Mouse (Mus musculus): ENCODE measurements around the gene Nrip1.

Nrip1 gene

GRCm38 (mm10) chr16:76373671-76374091 is at the start of gene Nrip1:
Gene Nrip1 (minus strand): TSS chr16:76373827.
- peak; percentile 63 to 64 for DNase-seq

GRCm38 (mm10) chr16:76422531-76422930 is 48.9 kb upstream of the Nrip1 start:
- DNase-seq: no peak

- no peak for DNase-seq
Measured at GRCm38 (mm10) chr16:76419849-76420248, 46.2 kb upstream of the Nrip1 start.

GRCm38 (mm10) chr16:76416477-76416876 is 42.9 kb upstream of the Nrip1 start:
- no peak for DNase-seq

- DNase-seq: no peak
Measured at GRCm38 (mm10) chr16:76416060-76416438, 42.4 kb upstream of the Nrip1 start.

- DNase-seq: no peak
Measured at GRCm38 (mm10) chr16:76415407-76416059, 41.9 kb upstream of the Nrip1 start.

- peak in 1 of 2 experiments; percentile 20 for DNase-seq
Measured at GRCm38 (mm10) chr16:76414528-76414927, 40.9 kb upstream of the Nrip1 start.

- peak in 1 of 2 experiments; percentile 10 for DNase-seq
Measured at GRCm38 (mm10) chr16:76413581-76413980, 40.0 kb upstream of the Nrip1 start.

- no peak for DNase-seq
Measured at GRCm38 (mm10) chr16:76409355-76409722, 35.7 kb upstream of the Nrip1 start.

GRCm38 (mm10) chr16:76408696-76409354 is 35.2 kb upstream of the Nrip1 start:
- DNase-seq: no peak

GRCm38 (mm10) chr16:76408241-76408640 is 34.6 kb upstream of the Nrip1 start:
- DNase-seq: no peak

GRCm38 (mm10) chr16:76407321-76407920 is 33.8 kb upstream of the Nrip1 start:
- no peak for DNase-seq

- DNase-seq: no peak
Measured at GRCm38 (mm10) chr16:76406897-76407296, 33.3 kb upstream of the Nrip1 start.

- no peak for DNase-seq
Measured at GRCm38 (mm10) chr16:76406319-76406718, 32.7 kb upstream of the Nrip1 start.

- peak in 1 of 2 experiments; percentile 7 for DNase-seq
Measured at GRCm38 (mm10) chr16:76403305-76403704, 29.7 kb upstream of the Nrip1 start.

- peak in 1 of 2 experiments; percentile 25 for DNase-seq
Measured at GRCm38 (mm10) chr16:76396512-76396911, 22.9 kb upstream of the Nrip1 start.

GRCm38 (mm10) chr16:76393267-76393666 is 19.6 kb upstream of the Nrip1 start:
- DNase-seq: no peak

GRCm38 (mm10) chr16:76386496-76386895 is 12.9 kb upstream of the Nrip1 start:
- DNase-seq: no peak

- DNase-seq: no peak
Measured at GRCm38 (mm10) chr16:76386071-76386470, 12.4 kb upstream of the Nrip1 start.

GRCm38 (mm10) chr16:76377211-76377610 is 3.6 kb upstream of the Nrip1 start:
- no peak for DNase-seq

GRCm38 (mm10) chr16:76376661-76377060 is 3.0 kb upstream of the Nrip1 start:
- no peak for DNase-seq

GRCm38 (mm10) chr16:76372941-76373561 is 576 bp downstream of the Nrip1 start:
- DNase-seq: peak; percentile 84 to 86

GRCm38 (mm10) chr16:76372045-76372940 is 1.3 kb downstream of the Nrip1 start:
- DNase-seq: peak; percentile 41 to 51

Data from kidney, adult 8-10 months (tissue).